In genomic region chr2:32954581-32954980, GRCm38 (mm10) we compare ENCODE assay signal across 16 mouse cellular contexts. TPM values are rescaled to one million over a fixed set of nuclear protein-coding genes. Genes with fewer than 3 reads are reported as not detected.
DNase-seq lines count a peak whose midpoint lies in the region; ATAC-seq and TF ChIP-seq lines count a peak whose summit lies in the region.
"Had no signal": no experiment of that assay in that cellular context is flagged by ENCODE, and none has a peak within 500 bp of the region (broad histone marks: within the 10 kb centered on the region; RNA-seq: fewer than 3 reads in every experiment).

No protein-coding gene starts in this region.

- ATAC-seq in lung, embryonic 14.5 days (ENCODE audit: insufficient read depth), result no peak
- ATAC-seq: forebrain, embryonic 15.5 days; inflammation-experienced regulatory T-cells, adult 6 months had no signal

- no peak for TF ChIP-seq POLR2A in heart, adult 2 months (IDR thresholded peaks at IDR 0.05; ENCODE audit: insufficient read depth, low read depth, low read length)
- TF ChIP-seq POLR2A in lung, adult 2 months (IDR thresholded peaks at IDR 0.05; ENCODE audit: borderline replicate concordance, extremely low read depth, low read depth, low read length), result no peak

- H3K9ac ChIP-seq in heart, adult 2 months (ENCODE audit: low read depth, low read length), result no peak overlapping the region
- no peak overlapping the region for H3K9ac ChIP-seq in lung, embryonic 14.5 days
- H3K9ac ChIP-seq: forebrain, embryonic 15.5 days; lung, embryonic 15.5 days; neural tube, embryonic 13.5 days had no signal

- intact Hi-C loops in heart, adult 2 months (cut with DNase I), result no loop called here
- intact Hi-C loops in heart, postnatal 25 days (cut with DNase I), result no loop called here

- no peaks in the 10 kb centered on the region; the same call in 1 of the 2 replicates for H3K9me3 ChIP-seq in lung, embryonic 14.5 days (ENCODE audit: low read depth, low read length)
- H3K9me3 ChIP-seq in E14TG2a.4 (ENCODE audit: low read length), result no peaks in the 10 kb centered on the region
- H3K9me3 ChIP-seq: forebrain, embryonic 15.5 days; lung, embryonic 15.5 days; neural tube, embryonic 13.5 days had no signal

- no peak overlapping the region for H3K4me3 ChIP-seq in heart, adult 2 months
- no peak overlapping the region for H3K4me3 ChIP-seq in lung, embryonic 14.5 days (ENCODE audit: low read depth, low read length)
- H3K4me3 ChIP-seq in lung, adult 2 months (replicated peaks; ENCODE audit: extremely low read depth, low read depth, low read length), result no peak overlapping the region
- no peak overlapping the region for H3K4me3 ChIP-seq in E14TG2a.4 (replicated peaks; ENCODE audit: low read length)
- H3K4me3 ChIP-seq: embryonic facial prominence, embryonic 10.5 days; forebrain, embryonic 15.5 days; lung, embryonic 15.5 days; neural tube, embryonic 13.5 days had no signal

- H3K79me2 ChIP-seq in heart, adult 2 months (replicated peaks; ENCODE audit: control insufficient read depth, insufficient read depth, low read length), result no peaks in the 10 kb centered on the region

- DNase-seq in heart, adult 2 months, result no peak
- DNase-seq in heart, postnatal 25 days (ENCODE audit: low spot score), result no peak
- DNase-seq in lung, embryonic 14.5 days, result no peak
- no peak for DNase-seq in lung, adult 2 months
- peak; percentile 41 for DNase-seq in induced T-regulatory cell, adult 2 months (ENCODE audit: low read depth)
- DNase-seq in urinary bladder, postnatal 25 days (ENCODE audit: low spot score), result no peak
- DNase-seq in right cerebral cortex, adult 18-20 months, result no peak
- DNase-seq: adrenal gland, postnatal 10 days; cerebellum, adult 2 months; heart, adult 11 months had no signal

- H3K27me3 ChIP-seq in heart, adult 2 months (ENCODE audit: control insufficient read depth, insufficient read depth, low read length), result no peaks in the 10 kb centered on the region
- H3K27me3 ChIP-seq in lung, embryonic 14.5 days (ENCODE audit: insufficient read depth, low read length), result no peaks in the 10 kb centered on the region
- no peaks in the 10 kb centered on the region for H3K27me3 ChIP-seq in E14TG2a.4 (ENCODE audit: insufficient read depth, low read length)
- H3K27me3 ChIP-seq: forebrain, embryonic 15.5 days; lung, embryonic 15.5 days; neural tube, embryonic 13.5 days had no signal

- H3K27ac ChIP-seq in heart, adult 2 months, result no peak overlapping the region
- H3K27ac ChIP-seq in lung, embryonic 14.5 days (ENCODE audit: low read depth), result no peak overlapping the region
- H3K27ac ChIP-seq: embryonic facial prominence, embryonic 10.5 days; forebrain, embryonic 15.5 days; lung, embryonic 15.5 days; neural tube, embryonic 13.5 days had no signal

- H3K4me2 ChIP-seq in lung, embryonic 14.5 days, result no peak overlapping the region
- H3K4me2 ChIP-seq: forebrain, embryonic 15.5 days; lung, embryonic 15.5 days; neural tube, embryonic 13.5 days had no signal

- TF ChIP-seq CTCF in heart, adult 2 months (IDR thresholded peaks at IDR 0.05), result peak; percentile 54
- TF ChIP-seq CTCF in lung, embryonic 14.5 days (IDR thresholded peaks at IDR 0.05; ENCODE audit: low read depth), result peak; percentile 38
- no peak for TF ChIP-seq CTCF in lung, adult 2 months (IDR thresholded peaks at IDR 0.05; ENCODE audit: insufficient read depth, low read length)
- TF ChIP-seq CTCF in E14TG2a.4 (conservative IDR thresholded peaks at IDR 0.05; ENCODE audit: low read length), result peak; percentile 81

- no peaks in the 10 kb centered on the region for H3K4me1 ChIP-seq in heart, adult 2 months (ENCODE audit: control insufficient read depth, insufficient read depth, low read length)
- H3K4me1 ChIP-seq in lung, embryonic 14.5 days (ENCODE audit: insufficient read depth), result no peaks in the 10 kb centered on the region
- no peaks in the 10 kb centered on the region for H3K4me1 ChIP-seq in lung, adult 2 months (ENCODE audit: control insufficient read depth, insufficient read depth, low read length)
- peaks cover 8% of the 10 kb centered on the region for H3K4me1 ChIP-seq in E14TG2a.4 (replicated peaks; ENCODE audit: low read depth, low read length)
- H3K4me1 ChIP-seq: embryonic facial prominence, embryonic 10.5 days; forebrain, embryonic 15.5 days; lung, embryonic 15.5 days; neural tube, embryonic 13.5 days had no signal

- TF ChIP-seq EP300 in heart, adult 2 months (IDR thresholded peaks at IDR 0.05; ENCODE audit: insufficient read depth, low read depth, low read length), result no peak

- 96% methylated on average over 2 of the region's 2 CpGs for WGBS in heart, adult 2 months
- 88% methylated on average over 2 of the region's 2 CpGs for WGBS in lung, embryonic 14.5 days
- 90% methylated on average over 2 of the region's 2 CpGs for WGBS in lung, adult 2 months

- H3K36me3 ChIP-seq in heart, adult 2 months (ENCODE audit: control insufficient read depth, insufficient read depth, low read length), result no peaks in the 10 kb centered on the region
- H3K36me3 ChIP-seq in lung, embryonic 14.5 days (ENCODE audit: insufficient read depth), result peaks cover 21% of the 10 kb centered on the region; the same call in 1 of the 2 replicates
- H3K36me3 ChIP-seq in E14TG2a.4 (ENCODE audit: insufficient read depth, low read length), result peaks cover 94% of the 10 kb centered on the region

RNA-seq across cellular contexts. Expression of gene Rpl12, which starts 6.8 kb away (rescaled TPM):
- 10 to 100 TPM; 60.6 to 64.0 TPM for total RNA-seq in heart, adult 2 months (2021)
- 150 and 174 TPM in 2 replicates for polyA plus RNA-seq in heart, adult 2 months (2012; rRNA removed)
- 10 to 100 TPM; 54.8 to 58.8 TPM for total RNA-seq in heart, postnatal 25 days (2021)
- 235 and 256 TPM in 2 replicates for polyA plus RNA-seq in lung, embryonic 14.5 days (2014; fragmentation: Nextera tagmentation; extraction: Ambion mirVana)
- 190 and 241 TPM in 2 replicates for polyA plus RNA-seq in lung, adult 2 months (2012; rRNA removed)

RNA-seq across cellular contexts. Expression of gene Lrsam1, which starts 6.8 kb away (rescaled TPM):
- total RNA-seq in heart, adult 2 months (2021), result 10 to 100 TPM; 12.6 to 16.3 TPM
- 11.4 and 14.8 TPM in 2 replicates for polyA plus RNA-seq in heart, adult 2 months (2012; rRNA removed)
- 10 to 100 TPM; 12.4 to 16.4 TPM for total RNA-seq in heart, postnatal 25 days (2021)
- polyA plus RNA-seq in lung, embryonic 14.5 days (2014; fragmentation: Nextera tagmentation; extraction: Ambion mirVana), result 6.4 and 6.6 TPM in 2 replicates
- 17.4 and 18.4 TPM in 2 replicates for polyA plus RNA-seq in lung, adult 2 months (2012; rRNA removed)

RNA-seq across cellular contexts. Expression of gene Slc2a8, which starts 27.3 kb away (rescaled TPM):
- total RNA-seq in heart, adult 2 months (2021), result 10 to 100 TPM; 12.8 to 16.6 TPM
- polyA plus RNA-seq in heart, adult 2 months (2012; rRNA removed), result 25.2 and 35.7 TPM in 2 replicates
- total RNA-seq in heart, postnatal 25 days (2021), result 10 to 100 TPM; 14.6 to 16.0 TPM
- 12.4 and 14.4 TPM in 2 replicates for polyA plus RNA-seq in lung, embryonic 14.5 days (2014; fragmentation: Nextera tagmentation; extraction: Ambion mirVana)
- polyA plus RNA-seq in lung, adult 2 months (2012; rRNA removed), result 48.4 and 65.1 TPM in 2 replicates
